8 mouse cellular contexts compared by ENCODE assay signal in genomic region chr4:48042786-48043701, GRCm38 (mm10). TPM values are rescaled to one million over a fixed set of nuclear protein-coding genes. Genes with fewer than 3 reads are reported as not detected.
DNase-seq lines count a peak whose midpoint lies in the region; ATAC-seq lines count a peak whose summit lies in the region.

No protein-coding gene starts in this region.

- peak; percentile 65 for ATAC-seq in common myeloid progenitor, adult 5-6 weeks (replicated peaks; ENCODE audit: low read depth, poor library complexity, severe bottlenecking)
- ATAC-seq in megakaryocyte progenitor cell, adult 5-6 weeks (replicated peaks; ENCODE audit: poor library complexity) = peak; percentile 61

- DNase-seq in ZHBTc4 (ENCODE audit: low read depth, low spot score) = peak; percentile 97
- DNase-seq in gastrocnemius, adult 8-10 months (ENCODE audit: low spot score in 2 of 2) = peak; percentile 93 to 96
- DNase-seq in induced T-regulatory cell, adult 2 months (ENCODE audit: low read depth) = peak; percentile 98
- peak; percentile 86 to 96 for DNase-seq in left cerebral cortex, adult 9 months (ENCODE audit: low spot score in 2 of 2)
- peak; percentile 95 for DNase-seq in right cerebral cortex, postnatal 14 days
- DNase-seq in urinary bladder, postnatal 36 days (ENCODE audit: low spot score in 2 of 2) = peak; percentile 89 to 93

RNA-seq across cellular contexts. Expression of gene Nr4a3, which starts 1.9 kb away (rescaled TPM):
- total RNA-seq in common myeloid progenitor, adult 5-6 weeks (2017) = 0.29 and 1.5 TPM in 2 replicates
- total RNA-seq in gastrocnemius, adult 8-10 months (2022) = 10 to 100 TPM in 2 of 4 experiments, 1 to 10 TPM in 2; 4.8 to 25.3 (median 10.3) TPM
- total RNA-seq in megakaryocyte progenitor cell, adult 5-6 weeks (2015) = 0.59 and 0.88 TPM in 2 replicates
- 0.20 and 2.5 TPM in 2 replicates for total RNA-seq in megakaryocyte progenitor cell, adult 5-6 weeks (2017)

Comparison
In these comparisons a context has a peak if more than half of its experiments do, and no peak if none do; other contexts are left out.
1. Peak in every context shown above with its lines: DNase-seq and ATAC-seq.